Mouse (Mus musculus) heart, embryonic 11.5 days (tissue): ENCODE data around the gene Gpr62. TPM values are rescaled to one million over a fixed set of nuclear protein-coding genes. Genes with fewer than 3 reads are reported as not detected.

Experiments used
- ATAC-seq: fragments of 200-750 bp; cut with Nextera tagmentation; replicated peaks from 2 replicates; pipeline ENCODE4 v1.8.0; 2017; ENCODE audit warnings: moderate library complexity; ENCODE audit not compliant: insufficient number of reproducible peaks, low FRiP score, low TSS enrichment
- H3K27ac ChIP-seq: fragments of 300-500 bp; sonication (generic); 2 replicates; pipeline ENCODE4 v1.5.1; 2014; ENCODE audit warnings: mild to moderate bottlenecking, low read depth, low read length
- H3K27me3 ChIP-seq: fragments of 300-500 bp; sonication (generic); 2 replicates; pipeline ENCODE4 v1.6.1; 2014; ENCODE audit warnings: mild to moderate bottlenecking, low read length, mixed read lengths; ENCODE audit not compliant: control insufficient read depth, insufficient read depth
- H3K36me3 ChIP-seq: fragments of 300-500 bp; sonication (generic); 2 replicates; pipeline ENCODE4 v1.6.1; 2014; ENCODE audit warnings: mild to moderate bottlenecking, low read length, moderate library complexity, mixed read lengths; ENCODE audit not compliant: control insufficient read depth, insufficient read depth
- H3K4me1 ChIP-seq: fragments of 300-500 bp; sonication (generic); 2 replicates; pipeline ENCODE4 v1.6.1; 2014; ENCODE audit warnings: low read length; ENCODE audit not compliant: control insufficient read depth, insufficient read depth
- H3K4me2 ChIP-seq: fragments of 300-500 bp; sonication (generic); 2 replicates; pipeline ENCODE4 v1.6.1; 2014; ENCODE audit warnings: mild to moderate bottlenecking, moderate library complexity
- H3K4me3 ChIP-seq: fragments of 300-500 bp; sonication (generic); 2 replicates; pipeline ENCODE4 v1.5.1; 2014; ENCODE audit warnings: low read depth, low read length
- H3K9ac ChIP-seq: fragments of 300-500 bp; sonication (generic); 2 replicates; pipeline ENCODE4 v1.6.1; 2014; ENCODE audit warnings: mild to moderate bottlenecking, low read depth, low read length, moderate library complexity
- H3K9me3 ChIP-seq: fragments of 300-500 bp; sonication (generic); replicated peaks from 2 replicates; pipeline ENCODE4 v1.6.1; 2016; ENCODE audit warnings: low read length; ENCODE audit not compliant: control insufficient read depth
- WGBS: fragments of 180-500 bp; shearing (Covaris S2); extraction: QIAGEN DNeasy Blood & Tissue Kit; methylation state at CpG from one replicate; pipeline ENCODE4 v1.1.7; 2014; ENCODE audit not compliant: insufficient replicate concordance; 5-methylcytosine and 5-hydroxymethylcytosine counted together
- polyA plus RNA-seq: library from polyadenylated mRNA; unstranded; fragments of >200 nt; fragmentation: Nextera tagmentation; extraction: Ambion mirVana; gene quantifications from 2 replicates; pipeline ENCODE4 v1.2.1, GENCODE M21; 2014

The Gpr62 gene
- polyA plus RNA-seq, 1 experiment from 2014 or later = 0.46 TPM

DNA sequence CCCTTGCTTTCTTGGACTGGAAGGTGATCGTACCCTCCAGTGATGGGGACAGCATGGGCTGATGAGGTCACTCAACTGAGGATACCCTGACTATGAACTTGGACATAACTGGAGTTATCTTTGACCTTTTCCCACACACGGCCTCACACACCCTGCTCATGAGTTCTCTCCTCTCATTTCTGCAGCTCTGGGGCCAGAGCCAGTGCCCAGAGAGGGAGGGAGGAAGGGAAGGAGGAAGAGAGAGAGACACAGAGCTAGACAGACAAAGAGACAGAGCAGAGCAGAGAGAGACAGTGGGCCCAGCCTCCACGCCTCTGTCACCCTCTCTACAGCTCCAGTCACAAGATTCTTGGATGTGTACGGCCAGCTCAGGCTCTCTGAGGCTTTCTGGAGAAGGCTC, 6.6 kb upstream of the Gpr62 start:
- Histone ChIP-seq H3K36me3 (no peaks in the 10 kb centered on the region), H3K27me3 (no peaks in the 10 kb centered on the region), H3K9me3 (no peaks in the 10 kb centered on the region), H3K4me3 (no peak overlapping the region), H3K9ac (no peak overlapping the region), H3K4me1 (peaks cover 30% of the 10 kb centered on the region), H3K27ac (no peak overlapping the region), H3K4me2 (no peak overlapping the region)
- ATAC-seq = no peak
- 49% methylated on average over 4 of the region's 4 CpGs for WGBS

DNA sequence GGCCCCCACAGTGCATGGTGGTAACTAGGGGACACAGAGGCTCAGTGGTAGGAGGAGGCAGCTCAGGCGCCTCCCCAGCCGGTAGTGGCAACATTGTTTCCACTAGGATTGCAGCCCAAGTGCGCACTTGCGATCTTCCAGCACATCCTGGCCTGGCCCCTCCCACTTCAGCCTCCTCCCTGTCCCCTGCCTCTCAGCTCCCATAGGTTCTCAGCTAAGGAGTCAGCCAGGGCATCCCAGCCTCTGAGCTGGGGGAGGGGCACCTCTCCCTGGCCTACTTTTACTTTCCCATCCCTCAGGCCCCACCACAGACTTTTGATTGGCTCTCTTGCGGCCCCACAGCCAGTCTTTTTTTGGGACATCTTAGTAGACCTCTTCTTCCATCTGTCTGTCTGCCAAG, 6.2 kb upstream of the Gpr62 start:
- ATAC-seq = peak; percentile 11; the same call in 1 of the 2 replicates
- Histone ChIP-seq H3K4me1 (peaks cover 30% of the 10 kb centered on the region), H3K27ac (no peak overlapping the region), H3K4me2 (peak overlapping the region; percentile 52), H3K4me3 (0 out of 2 replicates have a peak overlapping the region, but pooled peaks have one; percentile 15), H3K9ac (no peak overlapping the region), H3K27me3 (no peaks in the 10 kb centered on the region; the same call in 1 of the 2 replicates), H3K9me3 (no peaks in the 10 kb centered on the region), H3K36me3 (no peaks in the 10 kb centered on the region)
- WGBS = 10% methylated on average over 5 of the region's 5 CpGs

- Histone ChIP-seq H3K4me1 (peaks cover 25% of the 10 kb centered on the region), H3K27ac (no peak overlapping the region), H3K27me3 (no peaks in the 10 kb centered on the region; the same call in 1 of the 2 replicates), H3K9ac (no peak overlapping the region), H3K4me3 (0 out of 2 replicates have a peak overlapping the region, but pooled peaks have one; percentile 15), H3K4me2 (peak overlapping the region; percentile 52), H3K36me3 (no peaks in the 10 kb centered on the region), H3K9me3 (no peaks in the 10 kb centered on the region)
- 56% methylated on average over 14 of the region's 14 CpGs for WGBS
- ATAC-seq = no peak
These were observed 5.4 kb upstream of the Gpr62 start for GRCm38 (mm10) chr9:106470991-106471750.

- Histone ChIP-seq H3K9me3 (no peaks in the 10 kb centered on the region), H3K27ac (no peak overlapping the region), H3K4me1 (peaks cover 25% of the 10 kb centered on the region), H3K36me3 (no peaks in the 10 kb centered on the region), H3K9ac (no peak overlapping the region), H3K4me2 (no peak overlapping the region), H3K27me3 (peaks cover 6% of the 10 kb centered on the region), H3K4me3 (no peak overlapping the region)
- no peak for ATAC-seq
- WGBS = 59% methylated on average over 9 of the region's 9 CpGs
These were observed 4.0 kb upstream of the Gpr62 start for GRCm38 (mm10) chr9:106469776-106470175.

GRCm38 (mm10) chr9:106469317-106469716, 3.6 kb upstream of the Gpr62 start:
- H3K27ac ChIP-seq = no peak overlapping the region
- H3K4me3 ChIP-seq = no peak overlapping the region
- no peaks in the 10 kb centered on the region for H3K36me3 ChIP-seq
- peaks cover 6% of the 10 kb centered on the region for H3K27me3 ChIP-seq
- no peak overlapping the region for H3K4me2 ChIP-seq
- 64% methylated on average over 6 of the region's 6 CpGs for WGBS
- H3K4me1 ChIP-seq = peaks cover 25% of the 10 kb centered on the region
- no peak for ATAC-seq
- H3K9ac ChIP-seq = no peak overlapping the region
- no peaks in the 10 kb centered on the region for H3K9me3 ChIP-seq

DNA sequence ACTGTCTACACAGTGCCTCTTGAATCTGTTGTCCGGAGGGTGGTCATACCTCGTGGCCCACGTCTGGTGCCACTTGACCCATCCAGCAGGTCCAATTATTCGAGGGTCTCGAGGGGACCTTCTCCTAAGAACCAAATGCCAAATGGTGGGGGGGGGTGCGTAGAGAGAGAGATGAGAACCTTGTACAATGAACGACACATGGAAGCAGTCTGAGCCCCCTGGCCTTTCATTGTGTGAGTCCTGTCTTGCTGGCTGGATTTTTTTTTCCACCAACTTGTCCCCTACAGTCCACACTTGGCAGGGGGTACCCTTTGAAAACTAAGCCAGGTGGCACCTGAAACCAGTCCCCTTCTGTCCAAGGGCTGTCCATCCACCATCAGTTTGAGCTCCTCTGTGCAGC, 2.0 kb upstream of the Gpr62 start:
- 87% methylated on average over 7 of the region's 7 CpGs for WGBS
- no peak for ATAC-seq
- no peak overlapping the region for H3K4me3 ChIP-seq
- H3K9me3 ChIP-seq = no peaks in the 10 kb centered on the region
- H3K4me1 ChIP-seq = peaks cover 22% of the 10 kb centered on the region
- H3K36me3 ChIP-seq = peaks cover 4% of the 10 kb centered on the region
- no peak overlapping the region for H3K9ac ChIP-seq
- no peak overlapping the region for H3K4me2 ChIP-seq
- H3K27ac ChIP-seq = no peak overlapping the region
- H3K27me3 ChIP-seq = peaks cover 11% of the 10 kb centered on the region

DNA sequence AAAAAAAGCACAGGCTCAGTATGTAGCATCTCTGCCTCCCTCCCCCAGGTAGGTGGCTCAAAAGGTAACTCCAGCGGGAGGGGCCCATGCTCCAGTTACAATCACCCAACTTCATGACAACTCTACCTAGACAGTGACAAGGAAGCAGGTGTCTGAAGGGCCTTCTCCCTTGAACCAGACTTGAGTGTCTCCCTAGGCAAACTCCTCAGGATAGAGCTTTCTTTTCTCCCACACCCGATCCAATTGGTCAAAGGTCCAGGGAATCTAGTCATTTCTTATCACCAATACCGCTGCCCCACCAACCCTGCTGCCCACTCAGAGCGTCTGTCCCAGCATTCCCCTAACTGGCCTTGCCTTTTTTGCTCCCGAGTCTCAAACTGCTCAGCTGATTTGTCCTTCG, 983 bp upstream of the Gpr62 start:
- H3K36me3 ChIP-seq = peaks cover 4% of the 10 kb centered on the region
- no peak overlapping the region for H3K9ac ChIP-seq
- H3K4me2 ChIP-seq = no peak overlapping the region
- H3K4me3 ChIP-seq = no peak overlapping the region
- no peaks in the 10 kb centered on the region for H3K9me3 ChIP-seq
- no peak overlapping the region for H3K27ac ChIP-seq
- peaks cover 11% of the 10 kb centered on the region for H3K27me3 ChIP-seq
- no peak for ATAC-seq
- peaks cover 14% of the 10 kb centered on the region for H3K4me1 ChIP-seq
- WGBS = 78% methylated on average over 6 of the region's 6 CpGs

GRCm38 (mm10) chr9:106464751-106465541, 792 bp downstream of the Gpr62 start:
- 0 out of 2 replicates have a peak overlapping the region, but pooled peaks have one; percentile 10 for H3K27ac ChIP-seq
- H3K27me3 ChIP-seq = peaks cover 11% of the 10 kb centered on the region
- peaks cover 12% of the 10 kb centered on the region for H3K4me1 ChIP-seq
- peak overlapping the region; percentile 73 for H3K9ac ChIP-seq
- ATAC-seq = peak; percentile 69
- peak overlapping the region; percentile 94 for H3K4me2 ChIP-seq
- peaks cover 9% of the 10 kb centered on the region for H3K36me3 ChIP-seq
- 3% methylated on average over 97 of the region's 99 CpGs for WGBS
- no peaks in the 10 kb centered on the region for H3K9me3 ChIP-seq
- H3K4me3 ChIP-seq = peak overlapping the region; percentile 57
